Mouse (Mus musculus) olfactory bulb, adult 2 months (tissue): ENCODE measurements around the gene Irf2bp1.

Experiments used
- CTCF ChIP-seq: fragments of 200-500 bp; IDR thresholded peaks from 2 replicates; pipeline ENCODE4 v1.5.1; 2012; ENCODE audit warnings: low read depth, mild to moderate bottlenecking, low read length, moderate library complexity; ENCODE audit not compliant: insufficient read depth
- POLR2A ChIP-seq: fragments of 200-500 bp; IDR thresholded peaks from 2 replicates; pipeline ENCODE4 v1.6.1; 2012; ENCODE audit warnings: mild to moderate bottlenecking, low read depth, low read length, moderate library complexity; ENCODE audit not compliant: insufficient read depth

GRCm38 (mm10) chr7:19003902-19004630 lies at the start of gene Irf2bp1:
- TF ChIP-seq CTCF (no peak), POLR2A (peak; percentile 92)
